Mouse (Mus musculus) midbrain, embryonic 11.5 days (tissue): ENCODE data around the gene Nif3l1. TPM values are rescaled to one million over a fixed set of nuclear protein-coding genes. Genes with fewer than 3 reads are reported as not detected.

Experiments
- ATAC-seq: fragments of 200-750 bp; cut with Nextera tagmentation; 2 replicates; pipeline ENCODE4 v1.8.0; 2017; ENCODE audit warnings: moderate TSS enrichment, moderate library complexity; ENCODE audit not compliant: low FRiP score
- DNase-seq: peaks from one replicate; pipeline ENCODE4 v3.0.0; 2015; ENCODE audit warnings: low spot score; ENCODE audit errors: missing footprints
- H3K27ac ChIP-seq: fragments of 300-500 bp; sonication (generic); 2 replicates; pipeline ENCODE4 v1.5.1; 2014; ENCODE audit warnings: low read depth, low read length
- H3K27me3 ChIP-seq: fragments of 300-500 bp; sonication (generic); 2 replicates; pipeline ENCODE4 v1.6.1; 2014; ENCODE audit warnings: mild to moderate bottlenecking, low read length, moderate library complexity, mixed read lengths; ENCODE audit not compliant: control insufficient read depth, insufficient read depth
- H3K36me3 ChIP-seq: fragments of 300-500 bp; sonication (generic); 2 replicates; pipeline ENCODE4 v1.6.1; 2014; ENCODE audit warnings: mild to moderate bottlenecking, low read length, moderate library complexity, mixed read lengths; ENCODE audit not compliant: control insufficient read depth, insufficient read depth
- H3K4me1 ChIP-seq: fragments of 300-500 bp; sonication (generic); 2 replicates; pipeline ENCODE4 v1.6.1; 2014; ENCODE audit warnings: low read length; ENCODE audit not compliant: control insufficient read depth, insufficient read depth
- H3K4me2 ChIP-seq: fragments of 300-500 bp; sonication (generic); 2 replicates; pipeline ENCODE4 v1.6.1; 2014; ENCODE audit warnings: mild to moderate bottlenecking, moderate library complexity
- H3K4me3 ChIP-seq: fragments of 300-500 bp; sonication (generic); 2 replicates; pipeline ENCODE4 v1.5.1; 2014; ENCODE audit warnings: low read depth, low read length
- H3K9ac ChIP-seq: fragments of 300-500 bp; sonication (generic); 2 replicates; pipeline ENCODE4 v1.6.1; 2014; ENCODE audit warnings: low read length
- H3K9me3 ChIP-seq: fragments of 300-500 bp; sonication (generic); 2 replicates; pipeline ENCODE4 v1.6.1; 2016; ENCODE audit warnings: low read length; ENCODE audit not compliant: control insufficient read depth
- WGBS: fragments of 180-500 bp; shearing (Covaris S2); extraction: QIAGEN DNeasy Blood & Tissue Kit; methylation state at CpG from one replicate; pipeline ENCODE4 v1.1.7; 2014; 5-methylcytosine and 5-hydroxymethylcytosine counted together
- polyA plus RNA-seq: library from polyadenylated mRNA; unstranded; fragments of >200 nt; fragmentation: Nextera tagmentation; extraction: Ambion mirVana; gene quantifications from 2 replicates; pipeline ENCODE4 v1.2.1, GENCODE M21; 2014

The Nif3l1 gene
- polyA plus RNA-seq, 1 experiment from 2014 or later = 67.2 TPM

GRCm38 (mm10) chr1:58507249-58507648, 62.3 kb downstream of the Nif3l1 start:
- H3K4me3 ChIP-seq = no peak overlapping the region
- no peak for ATAC-seq
- no peaks in the 10 kb centered on the region for H3K27me3 ChIP-seq
- peak; percentile 84 for DNase-seq
- H3K4me2 ChIP-seq = no peak overlapping the region
- peaks cover 13% of the 10 kb centered on the region for H3K9me3 ChIP-seq
- 0 out of 2 replicates have a peak, but pooled peaks cover 2% of the 10 kb centered on the region for H3K36me3 ChIP-seq
- H3K9ac ChIP-seq = no peak overlapping the region
- peaks cover 9% of the 10 kb centered on the region for H3K4me1 ChIP-seq
- no peak overlapping the region for H3K27ac ChIP-seq
- WGBS = 97% methylated on average over 3 of the region's 3 CpGs

Other genes starting within 250 kb of the Nif3l1 start
- not detected in 2 replicates for gene Aox4, start 234.8 kb upstream of the Nif3l1 start, polyA plus RNA-seq
- gene Aox2, start 166.8 kb upstream of the Nif3l1 start, polyA plus RNA-seq = not detected in 2 replicates
- gene Bzw1, start 52.3 kb upstream of the Nif3l1 start, polyA plus RNA-seq = 587 and 613 TPM in 2 replicates
- 157 and 173 TPM in 2 replicates for gene Clk1, start 21.1 kb upstream of the Nif3l1 start, polyA plus RNA-seq
- gene Ppil3, start 335 bp downstream of the Nif3l1 start, polyA plus RNA-seq = 56.8 and 61.9 TPM in 2 replicates
- 39.0 and 47.3 TPM in 2 replicates for gene Orc2, start 60.0 kb downstream of the Nif3l1 start, polyA plus RNA-seq
- gene Fam126b, start 141.2 kb downstream of the Nif3l1 start, polyA plus RNA-seq = 7.2 and 8.5 TPM in 2 replicates
- gene Ndufb3, start 141.2 kb downstream of the Nif3l1 start, polyA plus RNA-seq = 157 and 161 TPM in 2 replicates